Mouse (Mus musculus) limb, embryonic 12.5 days (tissue): ENCODE data around the gene Krtap5-1. TPM values are rescaled to one million over a fixed set of nuclear protein-coding genes. Genes with fewer than 3 reads are reported as not detected.
"Not testable (repeated sequence)": the region's sequence is repeated elsewhere in the genome, so short reads cannot be mapped to it uniquely, and the experiment has no call there.

ENCODE experiments used
- ATAC-seq: fragments of 200-750 bp; cut with Nextera tagmentation; 2 replicates; pipeline ENCODE4 v1.8.0; 2017; ENCODE audit warnings: low read depth, moderate TSS enrichment; ENCODE audit not compliant: insufficient number of reproducible peaks, insufficient read depth, low FRiP score, low TSS enrichment
- H3K27ac ChIP-seq: fragments of 300-500 bp; sonication (generic); 2 replicates; pipeline ENCODE4 v1.5.1; 2016; ENCODE audit warnings: mild to moderate bottlenecking, moderate library complexity
- H3K27me3 ChIP-seq: fragments of 300-500 bp; sonication (generic); 2 replicates; pipeline ENCODE4 v1.6.1; 2016; ENCODE audit warnings: mild to moderate bottlenecking, moderate library complexity
- H3K36me3 ChIP-seq: fragments of 300-500 bp; sonication (generic); 2 replicates; pipeline ENCODE4 v1.6.1; 2016; ENCODE audit warnings: mild to moderate bottlenecking, moderate library complexity
- H3K4me1 ChIP-seq: fragments of 300-500 bp; sonication (generic); replicated peaks from 2 replicates; pipeline ENCODE4 v1.6.1; 2016
- H3K4me2 ChIP-seq: fragments of 300-500 bp; sonication (generic); 2 replicates; pipeline ENCODE4 v1.6.1; 2016; ENCODE audit warnings: mild to moderate bottlenecking, moderate library complexity
- H3K4me3 ChIP-seq: fragments of 300-500 bp; sonication (generic); replicated peaks from 2 replicates; pipeline ENCODE4 v1.5.1; 2016; ENCODE audit warnings: mild to moderate bottlenecking
- H3K9ac ChIP-seq: fragments of 300-500 bp; sonication (generic); replicated peaks from 2 replicates; pipeline ENCODE4 v1.6.1; 2016; ENCODE audit warnings: mild to moderate bottlenecking, moderate library complexity
- H3K9me3 ChIP-seq: fragments of 300-500 bp; sonication (generic); 2 replicates; pipeline ENCODE4 v1.6.1; 2016; ENCODE audit warnings: mild to moderate bottlenecking, moderate library complexity
- WGBS: fragments of 180-500 bp; shearing (Covaris S2); methylation state at CpG from one replicate; pipeline ENCODE4 v1.1.7; 2016; 5-methylcytosine and 5-hydroxymethylcytosine counted together
- polyA plus RNA-seq: library from polyadenylated mRNA; unstranded; fragments of >200 nt; fragmentation: Nextera tagmentation; extraction: Ambion mirVana; gene quantifications from 2 replicates; pipeline ENCODE4 v1.2.1, GENCODE M21; 2016

The Krtap5-1 gene
- not detected in 2 replicates for polyA plus RNA-seq

- H3K4me2 ChIP-seq, H3K9me3 ChIP-seq, H3K9ac ChIP-seq, H3K27ac ChIP-seq, H3K4me1 ChIP-seq, H3K27me3 ChIP-seq, ATAC-seq, H3K36me3 ChIP-seq, H3K4me3 ChIP-seq: not testable (repeated sequence)
These were observed at the start of gene Krtap5-1 for GRCm38 (mm10) chr7:142297018-142297417. Krtap5-1 (minus strand) TSS chr7:142297118.

- peak overlapping the region; percentile 37; the same call in 1 of the 2 replicates for H3K27ac ChIP-seq
- no peak for ATAC-seq
These were observed 45.3 kb upstream of the Krtap5-1 start for GRCm38 (mm10) chr7:142342247-142342640.

DNA sequence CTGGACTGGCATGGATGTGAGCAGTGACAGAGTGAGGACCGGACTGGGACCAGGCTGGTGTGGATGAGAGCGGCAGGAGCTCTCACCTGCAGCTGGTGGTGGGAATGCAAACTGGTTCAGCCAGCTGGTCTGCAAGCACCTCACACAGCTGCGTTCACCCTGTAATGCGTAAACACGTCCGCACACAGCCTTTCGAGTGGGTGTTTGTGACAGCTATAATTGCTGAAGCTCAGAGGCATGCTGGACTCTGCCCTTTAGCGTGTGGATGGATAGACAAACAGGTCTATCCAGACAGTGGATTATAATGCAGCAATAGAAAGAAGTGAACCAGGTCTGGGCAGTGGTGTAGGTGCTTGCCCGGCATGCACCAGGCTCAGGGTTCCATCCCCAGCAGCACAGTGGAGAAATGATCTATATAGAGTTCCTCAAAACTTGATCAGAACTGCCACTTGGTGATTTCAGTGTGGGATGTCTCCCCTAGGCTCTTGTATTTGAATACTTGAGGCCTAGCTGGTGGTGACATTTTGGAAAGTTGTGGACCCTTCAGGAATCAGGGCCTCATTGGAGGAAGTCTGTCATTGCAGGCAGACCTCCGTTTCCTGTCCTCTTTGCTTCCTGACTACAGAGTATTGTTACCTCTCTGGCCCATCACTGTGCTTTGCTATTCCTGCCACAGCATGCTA, 44.8 kb upstream of the Krtap5-1 start:
- 54% methylated on average over 10 of the region's 10 CpGs for WGBS
- no peaks in the 10 kb centered on the region for H3K9me3 ChIP-seq
- peaks cover 10% of the 10 kb centered on the region; the same call in 1 of the 2 replicates for H3K4me1 ChIP-seq
- no peak for ATAC-seq
- H3K27ac ChIP-seq = peak overlapping the region; percentile 37; the same call in 1 of the 2 replicates
- H3K4me2 ChIP-seq = no peak overlapping the region
- H3K27me3 ChIP-seq = no peaks in the 10 kb centered on the region
- H3K4me3 ChIP-seq = no peak overlapping the region
- no peak overlapping the region for H3K9ac ChIP-seq
- H3K36me3 ChIP-seq = no peaks in the 10 kb centered on the region

More at GRCm38 (mm10) chr7:142342247-142342640, 45.3 kb upstream of the Krtap5-1 start:
- Histone ChIP-seq H3K4me2 (no peak overlapping the region), H3K9me3 (no peaks in the 10 kb centered on the region), H3K4me1 (peaks cover 10% of the 10 kb centered on the region; the same call in 1 of the 2 replicates), H3K36me3 (no peaks in the 10 kb centered on the region), H3K27me3 (no peaks in the 10 kb centered on the region), H3K9ac (no peak overlapping the region), H3K4me3 (no peak overlapping the region)
- WGBS = 77% methylated on average over 3 of the region's 3 CpGs

DNA sequence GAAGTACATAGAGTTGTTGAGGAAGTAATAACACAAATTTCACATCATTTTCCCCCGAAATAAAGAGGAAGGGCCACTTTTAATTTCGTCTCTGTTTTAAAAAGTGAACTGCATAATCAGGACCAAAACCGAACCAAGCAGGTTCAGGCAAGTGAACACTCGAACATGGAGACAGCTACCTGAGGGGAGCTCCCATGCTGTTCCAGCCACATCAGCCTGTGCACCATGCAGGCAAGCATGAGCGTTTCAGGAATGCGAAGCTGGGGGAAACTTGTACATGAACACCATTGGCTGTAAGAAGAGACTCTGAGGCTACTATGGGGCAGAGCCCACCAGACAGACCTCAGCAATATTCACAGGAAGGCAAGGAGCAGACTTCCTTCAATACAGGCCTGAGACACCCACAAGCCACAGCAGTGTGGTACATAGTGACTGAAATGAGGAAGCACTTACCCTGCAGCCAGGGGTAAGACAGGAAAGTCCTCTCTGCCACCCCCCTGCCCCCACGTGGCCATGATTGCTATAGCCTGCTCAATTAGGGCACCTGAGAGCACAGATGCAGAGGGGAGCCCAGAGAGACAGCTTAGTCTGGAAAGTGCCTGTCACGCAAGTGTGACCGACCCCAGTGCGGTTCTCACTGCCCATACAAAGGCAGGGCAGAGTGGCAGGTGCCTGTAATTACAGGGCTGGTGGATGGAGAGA, 43.5 kb upstream of the Krtap5-1 start:
- Histone ChIP-seq H3K27ac (0 out of 2 replicates have a peak overlapping the region, but pooled peaks have one; percentile 12), H3K4me1 (peaks cover 10% of the 10 kb centered on the region; the same call in 1 of the 2 replicates), H3K27me3 (no peaks in the 10 kb centered on the region), H3K4me2 (no peak overlapping the region), H3K36me3 (no peaks in the 10 kb centered on the region), H3K9me3 (no peaks in the 10 kb centered on the region), H3K4me3 (no peak overlapping the region), H3K9ac (no peak overlapping the region)
- no peak for ATAC-seq
- WGBS = 51% methylated on average over 10 of the region's 10 CpGs

DNA sequence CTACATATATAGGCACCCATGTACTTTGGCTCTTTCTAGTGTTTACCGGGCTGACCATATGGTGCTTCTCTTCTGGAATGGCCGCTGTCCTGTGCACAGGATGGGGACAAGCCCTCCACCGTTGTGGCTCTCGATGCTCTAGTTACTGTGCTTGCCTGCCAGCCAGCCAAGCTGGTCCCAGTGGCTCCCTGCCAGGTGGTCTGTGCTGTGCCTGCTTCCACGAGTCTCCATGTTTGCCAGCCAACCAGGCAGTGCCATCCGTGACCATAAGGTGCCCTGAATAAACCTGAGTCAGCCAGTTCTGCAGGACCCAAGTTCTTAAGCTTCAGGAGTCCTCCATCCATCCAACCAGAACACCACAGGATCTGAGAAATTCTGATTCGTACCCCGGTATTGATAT, 38.2 kb upstream of the Krtap5-1 start:
- no peak for ATAC-seq
- H3K4me2 ChIP-seq = no peak overlapping the region
- no peaks in the 10 kb centered on the region for H3K9me3 ChIP-seq
- H3K36me3 ChIP-seq = no peaks in the 10 kb centered on the region
- H3K4me1 ChIP-seq = peaks cover 25% of the 10 kb centered on the region
- 86% methylated on average over 8 of the region's 8 CpGs for WGBS
- H3K27me3 ChIP-seq = no peaks in the 10 kb centered on the region
- no peak overlapping the region for H3K9ac ChIP-seq
- H3K4me3 ChIP-seq = no peak overlapping the region
- H3K27ac ChIP-seq = no peak overlapping the region

DNA sequence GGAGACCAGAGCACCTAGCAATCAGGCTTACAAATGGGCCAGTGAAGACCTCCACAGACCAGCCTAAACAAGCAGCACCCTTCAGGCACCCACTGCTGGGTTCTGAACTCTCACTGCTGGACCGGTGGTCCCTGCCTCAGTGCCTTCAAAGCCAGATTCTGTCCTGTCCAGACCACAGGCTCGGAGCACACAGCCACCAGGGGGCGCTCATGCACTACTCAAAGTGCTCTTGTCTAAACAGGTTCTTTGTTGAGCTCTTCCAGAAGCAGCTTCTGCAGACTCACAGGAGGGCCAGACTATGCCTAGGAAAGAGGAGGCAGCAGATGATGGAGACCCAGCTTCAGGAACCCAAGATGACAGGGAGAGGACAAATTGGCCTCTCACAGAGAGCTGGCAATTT, 37.3 kb upstream of the Krtap5-1 start:
- H3K9ac ChIP-seq = no peak overlapping the region
- no peak overlapping the region for H3K27ac ChIP-seq
- ATAC-seq = peak; percentile 68

DNA sequence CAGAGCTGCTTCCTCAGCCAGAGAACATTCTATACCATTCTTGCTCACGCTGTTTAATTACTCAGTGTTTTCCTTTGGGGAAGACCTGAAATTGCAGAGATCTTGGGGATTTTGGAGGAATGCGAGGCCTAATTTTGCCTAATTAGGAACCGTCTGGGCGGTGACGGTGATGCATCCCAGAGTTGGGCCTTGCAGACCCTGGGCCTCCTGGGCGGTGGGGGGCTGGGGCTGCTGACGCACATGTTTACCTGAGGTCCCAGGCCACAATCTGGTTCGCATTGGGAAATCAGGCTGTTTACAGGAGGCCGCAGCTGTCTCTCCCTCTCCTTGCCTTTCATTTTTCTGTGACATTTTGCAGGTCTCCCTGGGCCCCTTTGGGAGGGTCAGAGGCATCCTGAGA, 35.8 kb upstream of the Krtap5-1 start:
- not testable (repeated sequence) for ATAC-seq

More for the DNA sequence above, 37.3 kb upstream of the Krtap5-1 start:
- no peak overlapping the region for H3K4me3 ChIP-seq
- WGBS = 3% methylated on average over 3 of the region's 3 CpGs
- no peaks in the 10 kb centered on the region for H3K27me3 ChIP-seq
- no peaks in the 10 kb centered on the region for H3K9me3 ChIP-seq
- peaks cover 28% of the 10 kb centered on the region for H3K4me1 ChIP-seq
- no peaks in the 10 kb centered on the region for H3K36me3 ChIP-seq
- H3K4me2 ChIP-seq = no peak overlapping the region

GRCm38 (mm10) chr7:142331281-142331680, 34.4 kb upstream of the Krtap5-1 start:
- Histone ChIP-seq H3K4me3 (no peak overlapping the region), H3K27me3 (no peaks in the 10 kb centered on the region), H3K9ac (no peak overlapping the region), H3K9me3 (no peaks in the 10 kb centered on the region), H3K4me2 (no peak overlapping the region), H3K27ac (no peak overlapping the region), H3K4me1 (peaks cover 28% of the 10 kb centered on the region), H3K36me3 (no peaks in the 10 kb centered on the region)
- ATAC-seq = no peak
- 79% methylated on average over 4 of the region's 4 CpGs for WGBS

More for the DNA sequence above, 35.8 kb upstream of the Krtap5-1 start:
- not testable (repeated sequence) for H3K9me3 ChIP-seq, H3K36me3 ChIP-seq, H3K9ac ChIP-seq, H3K27me3 ChIP-seq, H3K4me2 ChIP-seq, H3K4me3 ChIP-seq
- H3K27ac ChIP-seq = peak overlapping the region; percentile 66; the same call in 1 of the 2 replicates
- WGBS = 31% methylated on average over 5 of the region's 9 CpGs
- peaks cover 28% of the 10 kb centered on the region for H3K4me1 ChIP-seq

DNA sequence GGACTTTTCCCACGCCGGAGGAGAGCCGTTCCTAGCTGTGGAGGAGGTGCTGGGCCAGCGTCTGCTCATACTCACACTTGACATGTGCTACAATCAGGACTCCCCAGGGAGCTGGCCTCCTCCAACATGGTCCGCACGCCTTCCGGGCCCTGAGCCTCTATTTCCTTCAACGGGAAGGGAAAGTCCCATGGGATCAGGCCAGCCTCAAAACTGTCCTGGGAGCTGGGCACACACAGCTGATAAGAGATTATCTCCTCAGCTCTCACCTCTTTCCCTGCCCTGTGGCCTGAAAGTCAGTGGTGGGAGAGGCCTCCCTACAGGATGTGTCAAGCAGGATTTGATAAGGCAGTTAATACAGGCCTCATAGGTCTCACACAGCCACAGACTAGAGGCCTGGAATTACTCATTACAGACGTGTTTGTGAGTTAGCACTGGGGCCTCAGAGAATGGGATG, 33.4 kb upstream of the Krtap5-1 start:
- H3K27me3 ChIP-seq = no peaks in the 10 kb centered on the region
- WGBS = 41% methylated on average over 9 of the region's 9 CpGs
- H3K4me1 ChIP-seq = peaks cover 28% of the 10 kb centered on the region
- 0 out of 2 replicates have a peak overlapping the region, but pooled peaks have one; percentile 12 for H3K27ac ChIP-seq
- H3K4me2 ChIP-seq = no peak overlapping the region
- H3K9me3 ChIP-seq = no peaks in the 10 kb centered on the region
- ATAC-seq = no peak
- H3K4me3 ChIP-seq = no peak overlapping the region
- no peaks in the 10 kb centered on the region for H3K36me3 ChIP-seq
- no peak overlapping the region for H3K9ac ChIP-seq

GRCm38 (mm10) chr7:142328507-142328906, 31.6 kb upstream of the Krtap5-1 start:
- no peak overlapping the region for H3K27ac ChIP-seq
- no peak overlapping the region for H3K4me2 ChIP-seq
- no peaks in the 10 kb centered on the region for H3K36me3 ChIP-seq
- WGBS = 52% methylated on average over 3 of the region's 3 CpGs
- no peaks in the 10 kb centered on the region for H3K9me3 ChIP-seq
- peaks cover 19% of the 10 kb centered on the region for H3K4me1 ChIP-seq
- no peaks in the 10 kb centered on the region for H3K27me3 ChIP-seq
- H3K9ac ChIP-seq = no peak overlapping the region
- no peak overlapping the region for H3K4me3 ChIP-seq
- no peak for ATAC-seq

- H3K4me1 ChIP-seq = peaks cover 11% of the 10 kb centered on the region
- H3K27ac ChIP-seq = no peak overlapping the region
- no peak overlapping the region for H3K4me3 ChIP-seq
- H3K36me3 ChIP-seq = no peaks in the 10 kb centered on the region
- ATAC-seq = no peak
- WGBS = 45% methylated on average over 9 of the region's 9 CpGs
- no peaks in the 10 kb centered on the region for H3K9me3 ChIP-seq
- H3K27me3 ChIP-seq = no peaks in the 10 kb centered on the region
- H3K4me2 ChIP-seq = no peak overlapping the region
- H3K9ac ChIP-seq = no peak overlapping the region
These were observed 30.0 kb upstream of the Krtap5-1 start for GRCm38 (mm10) chr7:142326714-142327445.
